In genomic region chr2:172412454-172412853, GRCm38 (mm10) we compare ENCODE assay signal across 8 mouse cellular contexts. TPM values are rescaled to one million over a fixed set of nuclear protein-coding genes. Genes with fewer than 3 reads are reported as not detected.
DNase-seq lines count a peak whose midpoint lies in the region; ATAC-seq and TF ChIP-seq lines count a peak whose summit lies in the region.

No protein-coding gene starts in this region.

- H3K4me1 ChIP-seq in stomach, embryonic 14.5 days (ENCODE audit: control insufficient read depth, insufficient read depth, low read length): peaks cover 13% of the 10 kb centered on the region; the same call in 1 of the 2 replicates
- no peaks in the 10 kb centered on the region for H3K4me1 ChIP-seq in stomach, postnatal 0 days (replicated peaks; ENCODE audit: control insufficient read depth, insufficient read depth)
- peaks cover 4% of the 10 kb centered on the region; the same call in 1 of the 2 replicates for H3K4me1 ChIP-seq in hindbrain, embryonic 15.5 days (replicated peaks)

- 0 out of 2 replicates have a peak overlapping the region, but pooled peaks have one; percentile 10 for H3K4me2 ChIP-seq in stomach, embryonic 14.5 days (replicated peaks; ENCODE audit: low read depth, low read length)
- no peak overlapping the region for H3K4me2 ChIP-seq in stomach, postnatal 0 days (replicated peaks; ENCODE audit: low read depth)
- peak overlapping the region; percentile 44 for H3K4me2 ChIP-seq in hindbrain, embryonic 15.5 days

- H3K27ac ChIP-seq in stomach, embryonic 14.5 days (ENCODE audit: low read length): no peak overlapping the region
- H3K27ac ChIP-seq in stomach, postnatal 0 days (replicated peaks): no peak overlapping the region
- H3K27ac ChIP-seq in hindbrain, embryonic 15.5 days (replicated peaks): no peak overlapping the region

- H3K4me3 ChIP-seq in stomach, embryonic 14.5 days (ENCODE audit: low read depth, low read length): no peak overlapping the region
- H3K4me3 ChIP-seq in stomach, postnatal 0 days (ENCODE audit: low read depth, low read length): no peak overlapping the region
- H3K4me3 ChIP-seq in hindbrain, embryonic 15.5 days: no peak overlapping the region

- no peak for DNase-seq in stomach, postnatal 0 days (ENCODE audit: low spot score)
- peak; percentile 83 for DNase-seq in lung, postnatal 10 days
- DNase-seq in yolk sac, embryonic 10.5 days (ENCODE audit: low spot score): peak; percentile 23
- no peak for DNase-seq in thymus, postnatal 25 days
- DNase-seq in adrenal gland, postnatal 10 days: no peak
- DNase-seq in gastrocnemius, postnatal 25 days: no peak

- no peak for TF ChIP-seq EP300 in stomach, postnatal 0 days (optimal IDR thresholded peaks at IDR 0.05)

- no peaks in the 10 kb centered on the region for H3K9me3 ChIP-seq in stomach, embryonic 14.5 days (ENCODE audit: control insufficient read depth, low read depth, low read length)
- no peaks in the 10 kb centered on the region for H3K9me3 ChIP-seq in stomach, postnatal 0 days (ENCODE audit: control insufficient read depth, low read length)
- no peaks in the 10 kb centered on the region for H3K9me3 ChIP-seq in hindbrain, embryonic 15.5 days

- TF ChIP-seq CTCF in stomach, postnatal 0 days (IDR thresholded peaks at IDR 0.05; ENCODE audit: low read depth): no peak

- H3K27me3 ChIP-seq in stomach, embryonic 14.5 days (ENCODE audit: control insufficient read depth, insufficient read depth, low read length): no peaks in the 10 kb centered on the region
- no peaks in the 10 kb centered on the region for H3K27me3 ChIP-seq in stomach, postnatal 0 days (ENCODE audit: control insufficient read depth, insufficient read depth, low read length)
- H3K27me3 ChIP-seq in hindbrain, embryonic 15.5 days: no peaks in the 10 kb centered on the region

- ATAC-seq in stomach, embryonic 14.5 days (ENCODE audit: insufficient number of reproducible peaks, insufficient read depth, low FRiP score, low read depth): no peak
- ATAC-seq in stomach, postnatal 0 days (ENCODE audit: low FRiP score, low TSS enrichment): no peak
- ATAC-seq in hindbrain, embryonic 15.5 days (ENCODE audit: low FRiP score, low read depth): 0 out of 2 replicates have a peak, but pooled peaks have one; percentile 23

- 8% methylated on average over 9 of the region's 9 CpGs for WGBS in stomach, embryonic 14.5 days
- 11% methylated on average over 9 of the region's 9 CpGs for WGBS in stomach, postnatal 0 days
- 11% methylated on average over 9 of the region's 9 CpGs for WGBS in hindbrain, embryonic 15.5 days

- no peak overlapping the region for H3K9ac ChIP-seq in stomach, embryonic 14.5 days (replicated peaks; ENCODE audit: low read depth, low read length)
- no peak overlapping the region for H3K9ac ChIP-seq in stomach, postnatal 0 days (ENCODE audit: low read length)
- no peak overlapping the region for H3K9ac ChIP-seq in hindbrain, embryonic 15.5 days

- no peaks in the 10 kb centered on the region for H3K36me3 ChIP-seq in stomach, embryonic 14.5 days (ENCODE audit: control insufficient read depth, insufficient read depth, low read length)
- H3K36me3 ChIP-seq in stomach, postnatal 0 days (ENCODE audit: control insufficient read depth, insufficient read depth, low read length): no peaks in the 10 kb centered on the region
- H3K36me3 ChIP-seq in hindbrain, embryonic 15.5 days: no peaks in the 10 kb centered on the region

RNA-seq across cellular contexts. Expression of gene Cass4, which starts 18.9 kb away (rescaled TPM):
- 0.13 and 0.32 TPM in 2 replicates for polyA plus RNA-seq in stomach, embryonic 14.5 days (2014; fragmentation: Nextera tagmentation; extraction: Ambion mirVana)
- polyA plus RNA-seq in stomach, postnatal 0 days (2015; fragmentation: Nextera tagmentation; extraction: Ambion mirVana): 0.17 and 0.18 TPM in 2 replicates
- 0.13 and 0.20 TPM in 2 replicates for polyA plus RNA-seq in hindbrain, embryonic 15.5 days (2015; fragmentation: Nextera tagmentation; extraction: Ambion mirVana)
- total RNA-seq in adrenal gland, postnatal 10 days (2021): under 1 TPM; 0.36 to 0.45 TPM
- total RNA-seq in gastrocnemius, postnatal 25 days (2021): under 1 TPM; 0.23 to 0.27 TPM

RNA-seq across cellular contexts. Expression of gene Rtf2, which starts 27.9 kb away (rescaled TPM):
- 74.1 and 74.4 TPM in 2 replicates for polyA plus RNA-seq in stomach, embryonic 14.5 days (2014; fragmentation: Nextera tagmentation; extraction: Ambion mirVana)
- 79.7 and 81.1 TPM in 2 replicates for polyA plus RNA-seq in stomach, postnatal 0 days (2015; fragmentation: Nextera tagmentation; extraction: Ambion mirVana)
- polyA plus RNA-seq in hindbrain, embryonic 15.5 days (2015; fragmentation: Nextera tagmentation; extraction: Ambion mirVana): 88.8 and 93.1 TPM in 2 replicates
- 10 to 100 TPM; 69.2 to 71.5 TPM for total RNA-seq in adrenal gland, postnatal 10 days (2021)
- total RNA-seq in gastrocnemius, postnatal 25 days (2021): 10 to 100 TPM; 28.4 to 29.4 TPM

RNA-seq across cellular contexts. Expression of gene Cstf1, which starts 42.0 kb away (rescaled TPM):
- 40.0 and 43.2 TPM in 2 replicates for polyA plus RNA-seq in stomach, embryonic 14.5 days (2014; fragmentation: Nextera tagmentation; extraction: Ambion mirVana)
- 19.9 TPM in 2 replicates for polyA plus RNA-seq in stomach, postnatal 0 days (2015; fragmentation: Nextera tagmentation; extraction: Ambion mirVana)
- polyA plus RNA-seq in hindbrain, embryonic 15.5 days (2015; fragmentation: Nextera tagmentation; extraction: Ambion mirVana): 22.4 and 25.1 TPM in 2 replicates
- 10 to 100 TPM; 28.1 to 32.2 TPM for total RNA-seq in adrenal gland, postnatal 10 days (2021)
- 10 to 100 TPM; 13.2 to 16.3 TPM for total RNA-seq in gastrocnemius, postnatal 25 days (2021)

RNA-seq across cellular contexts. Expression of gene Aurka, which starts 42.1 kb away (rescaled TPM):
- polyA plus RNA-seq in stomach, embryonic 14.5 days (2014; fragmentation: Nextera tagmentation; extraction: Ambion mirVana): 104 and 111 TPM in 2 replicates
- polyA plus RNA-seq in stomach, postnatal 0 days (2015; fragmentation: Nextera tagmentation; extraction: Ambion mirVana): 18.9 and 24.1 TPM in 2 replicates
- polyA plus RNA-seq in hindbrain, embryonic 15.5 days (2015; fragmentation: Nextera tagmentation; extraction: Ambion mirVana): 21.4 and 24.5 TPM in 2 replicates
- total RNA-seq in adrenal gland, postnatal 10 days (2021): 10 to 100 TPM; 11.5 to 14.4 TPM
- 1 to 10 TPM; 3.3 to 3.6 TPM for total RNA-seq in gastrocnemius, postnatal 25 days (2021)

RNA-seq across cellular contexts. Expression of gene Gcnt7, which starts 45.9 kb away (rescaled TPM):
- polyA plus RNA-seq in stomach, embryonic 14.5 days (2014; fragmentation: Nextera tagmentation; extraction: Ambion mirVana): 1.3 and 1.6 TPM in 2 replicates
- polyA plus RNA-seq in stomach, postnatal 0 days (2015; fragmentation: Nextera tagmentation; extraction: Ambion mirVana): 0.38 and 0.44 TPM in 2 replicates
- polyA plus RNA-seq in hindbrain, embryonic 15.5 days (2015; fragmentation: Nextera tagmentation; extraction: Ambion mirVana): 1.6 and 1.8 TPM in 2 replicates
- total RNA-seq in adrenal gland, postnatal 10 days (2021): not detected
- total RNA-seq in gastrocnemius, postnatal 25 days (2021): not detected

Comparison
In these comparisons a context has a peak if more than half of its experiments do, and no peak if none do; other contexts are left out.
1. DNase-seq: peak in lung, postnatal 10 days (single experiment) and yolk sac, embryonic 10.5 days (single experiment); none in stomach, postnatal 0 days (single experiment), thymus, postnatal 25 days (single experiment), adrenal gland, postnatal 10 days (single experiment) and gastrocnemius, postnatal 25 days (single experiment).